Mouse (Mus musculus) thymus, adult 2 months (tissue): ENCODE data around the gene 4930550C14Rik.

Experiments used
- CTCF ChIP-seq: fragments of 200-500 bp; IDR thresholded peaks from 2 replicates; pipeline ENCODE4 v1.5.1; 2012; ENCODE audit warnings: mild to moderate bottlenecking, control low read depth, low read length, moderate library complexity, borderline replicate concordance; ENCODE audit not compliant: control insufficient read depth, poor library complexity, insufficient read depth; ENCODE audit errors: extremely low read depth
- POLR2A ChIP-seq: fragments of 200-500 bp; IDR thresholded peaks from 2 replicates; pipeline ENCODE4 v1.6.1; 2012; ENCODE audit warnings: mild to moderate bottlenecking, low read length, control low read depth, moderate library complexity; ENCODE audit not compliant: control insufficient read depth, poor library complexity, insufficient read depth; ENCODE audit errors: extremely low read depth

DNA sequence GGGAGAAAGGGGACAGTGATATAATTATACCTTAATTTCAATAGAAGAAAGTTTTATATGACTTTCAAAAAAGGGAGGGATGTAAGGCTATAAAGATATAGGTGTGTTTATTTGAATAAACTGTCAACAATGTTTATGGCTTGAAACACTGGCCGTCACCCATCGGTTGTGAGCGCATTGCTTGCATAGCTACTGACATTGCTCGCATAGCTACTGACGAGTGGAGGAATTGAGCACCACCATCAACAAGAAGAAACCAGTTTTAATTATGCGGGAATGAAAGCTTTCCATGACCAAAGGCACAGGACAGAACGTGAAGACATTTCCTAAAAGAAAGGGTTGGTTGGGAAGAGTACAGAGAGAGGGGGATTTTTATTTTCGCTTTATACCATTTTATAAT is 979 bp upstream of the 4930550C14Rik start:
- TF ChIP-seq CTCF = no peak
- TF ChIP-seq POLR2A = no peak
